Mouse (Mus musculus) cerebellum, adult 2 months (tissue): ENCODE results near the gene Homer3.

Experiments
- CTCF ChIP-seq: fragments of 200-500 bp; IDR thresholded peaks from 2 replicates; pipeline ENCODE4 v1.5.1; 2011; ENCODE audit warnings: low read depth, mild to moderate bottlenecking, control low read depth, low read length, moderate library complexity, borderline replicate concordance; ENCODE audit not compliant: insufficient read depth
- POLR2A ChIP-seq: fragments of 200-500 bp; IDR thresholded peaks from 2 replicates; pipeline ENCODE4 v1.6.1; 2011; ENCODE audit warnings: low read length, control low read depth, borderline replicate concordance; ENCODE audit not compliant: insufficient read depth

- TF ChIP-seq CTCF = no peak
- no peak for TF ChIP-seq POLR2A
Observed at GRCm38 (mm10) chr8:70323716-70324115, 41.1 kb downstream of the Homer3 start.
